ENCODE assay signal across 10 mouse cellular contexts in genomic region chr6:90509085-90509484, GRCm38 (mm10). TPM values are rescaled to one million over a fixed set of nuclear protein-coding genes. Genes with fewer than 3 reads are reported as not detected.
DNase-seq lines count a peak whose midpoint lies in the region; ATAC-seq lines count a peak whose summit lies in the region.
"Had no signal": no experiment of that assay in that cellular context is flagged by ENCODE, and none has a peak within 500 bp of the region (broad histone marks: within the 10 kb centered on the region; RNA-seq: fewer than 3 reads in every experiment).

No protein-coding gene starts in this region.

- H3K27me3 ChIP-seq in kidney, embryonic 14.5 days (ENCODE audit: control insufficient read depth, insufficient read depth, low read length): no peaks in the 10 kb centered on the region

- WGBS in kidney, embryonic 14.5 days: 69% methylated on average over 6 of the region's 6 CpGs

- peak; percentile 94 for DNase-seq in kidney, adult 11 months
- DNase-seq in adrenal gland, adult 8-10 months: peak; percentile 25
- peak; percentile 85 to 89 for DNase-seq in heart, adult 9 months (ENCODE audit: low spot score in 2 of 2)
- peak; percentile 84 for DNase-seq in kidney, postnatal 10 days
- DNase-seq in right cerebral cortex, postnatal 4 days: peak; percentile 25
- no peak for DNase-seq in retina, embryonic 14.5 days (ENCODE audit: low spot score)

- no peak overlapping the region for H3K9ac ChIP-seq in kidney, embryonic 14.5 days (ENCODE audit: low read depth, low read length)

- no peak overlapping the region for H3K27ac ChIP-seq in kidney, embryonic 14.5 days (ENCODE audit: low read depth, low read length)
- H3K27ac ChIP-seq: macrophage had no signal

- H3K4me2 ChIP-seq in kidney, embryonic 14.5 days (replicated peaks; ENCODE audit: low read depth, low read length): no peak overlapping the region

- no peak overlapping the region for H3K4me3 ChIP-seq in kidney, embryonic 14.5 days (ENCODE audit: low read length)

- H3K36me3 ChIP-seq in kidney, embryonic 14.5 days (ENCODE audit: control insufficient read depth, insufficient read depth, low read length): no peaks in the 10 kb centered on the region

- H3K4me1 ChIP-seq in kidney, embryonic 14.5 days (ENCODE audit: control insufficient read depth, insufficient read depth, low read length): 0 out of 2 replicates have a peak, but pooled peaks cover 5% of the 10 kb centered on the region

- no peak for ATAC-seq in kidney, embryonic 14.5 days (ENCODE audit: low FRiP score, low TSS enrichment)
- ATAC-seq in erythroblast, adult 5-6 weeks (replicated peaks; ENCODE audit: low FRiP score, poor library complexity, severe bottlenecking): no peak

- no peaks in the 10 kb centered on the region for H3K9me3 ChIP-seq in kidney, embryonic 14.5 days (ENCODE audit: control insufficient read depth, low read length)

RNA-seq across cellular contexts. Expression of gene Aldh1l1, which starts 22.9 kb away (rescaled TPM):
- 1.4 and 2.9 TPM in 2 replicates for polyA plus RNA-seq in kidney, embryonic 14.5 days (2014; fragmentation: Nextera tagmentation; extraction: Ambion mirVana)
- total RNA-seq in adrenal gland, adult 8-10 months (2022): 100 to 1,000 TPM; 137 to 222 (median 182) TPM
- not detected in 2 replicates for total RNA-seq in erythroblast, adult 5-6 weeks (2015; ENCODE audit: low replicate concordance)
- 1.2 TPM in 1 of 2 replicates, not detected in the other for total RNA-seq in erythroblast, adult 5-6 weeks (2017; ENCODE audit: low replicate concordance)

RNA-seq across cellular contexts. Expression of gene Klf15, which starts 46.7 kb away (rescaled TPM):
- 5.3 and 9.3 TPM in 2 replicates for polyA plus RNA-seq in kidney, embryonic 14.5 days (2014; fragmentation: Nextera tagmentation; extraction: Ambion mirVana)
- total RNA-seq in adrenal gland, adult 8-10 months (2022): 10 to 100 TPM; 18.3 to 30.6 (median 27.6) TPM
- total RNA-seq in erythroblast, adult 5-6 weeks (2015; ENCODE audit: low replicate concordance): not detected in 2 replicates
- total RNA-seq in erythroblast, adult 5-6 weeks (2017; ENCODE audit: low replicate concordance): 0.42 and 0.43 TPM in 2 replicates
- total RNA-seq: MEL had no signal

Comparison
In these comparisons a context has a peak if more than half of its experiments do, and no peak if none do; other contexts are left out.
1. RNA of gene Aldh1l1, which starts 22.9 kb away (total RNA-seq): 137 to 222 TPM in adrenal gland, adult 8-10 months; 1.2 TPM in erythroblast, adult 5-6 weeks; every median in the first group is over 10 times any median in the second.
2. RNA of gene Klf15, which starts 46.7 kb away (total RNA-seq): 18.3 to 30.6 TPM in adrenal gland, adult 8-10 months; 0.42 to 0.43 TPM in erythroblast, adult 5-6 weeks; every median in the first group is over 10 times any median in the second.